Mouse (Mus musculus): ENCODE measurements around the gene Cebpe.
A peak's percentile ranks its signal among the peaks of the same experiment; 100 is the strongest.

Cebpe gene

DNA sequence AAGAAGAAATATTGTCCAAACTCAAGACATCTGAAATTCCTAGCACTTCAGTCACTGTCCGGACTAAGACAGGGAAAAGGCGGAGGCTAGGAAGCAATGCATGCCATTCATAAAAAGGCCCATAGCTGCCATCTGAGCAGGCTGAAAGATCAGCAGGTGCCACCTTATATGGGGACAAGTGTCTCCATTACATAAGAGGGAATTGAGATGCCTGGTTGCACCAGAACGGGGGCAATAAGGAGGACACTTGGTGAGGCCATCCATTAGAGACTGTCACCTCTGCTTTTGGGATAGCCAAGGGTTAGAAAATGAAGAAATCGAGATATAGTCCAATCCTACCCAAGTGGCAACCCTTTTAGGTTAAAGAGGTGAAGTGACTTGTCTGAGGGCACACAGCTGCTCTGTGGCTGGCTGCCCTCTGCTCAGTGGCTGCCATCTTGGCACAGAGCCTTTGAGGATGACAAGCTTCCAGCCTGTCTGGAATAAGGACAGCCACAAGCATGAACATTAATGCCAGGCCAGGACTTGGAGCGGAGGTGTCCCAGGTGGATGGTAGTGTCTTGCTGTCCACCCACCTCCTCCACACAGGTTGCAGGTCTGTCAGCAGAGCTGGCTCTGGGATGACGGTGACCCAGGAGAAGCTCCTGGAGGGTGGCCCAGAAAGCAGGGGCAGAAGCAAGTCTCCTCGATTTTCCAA is 8.8 kb upstream of the Cebpe start:
- no peak for DNase-seq

GRCm38 (mm10) chr14:54720041-54720440 is 8.1 kb upstream of the Cebpe start:
- DNase-seq = no peak

DNA sequence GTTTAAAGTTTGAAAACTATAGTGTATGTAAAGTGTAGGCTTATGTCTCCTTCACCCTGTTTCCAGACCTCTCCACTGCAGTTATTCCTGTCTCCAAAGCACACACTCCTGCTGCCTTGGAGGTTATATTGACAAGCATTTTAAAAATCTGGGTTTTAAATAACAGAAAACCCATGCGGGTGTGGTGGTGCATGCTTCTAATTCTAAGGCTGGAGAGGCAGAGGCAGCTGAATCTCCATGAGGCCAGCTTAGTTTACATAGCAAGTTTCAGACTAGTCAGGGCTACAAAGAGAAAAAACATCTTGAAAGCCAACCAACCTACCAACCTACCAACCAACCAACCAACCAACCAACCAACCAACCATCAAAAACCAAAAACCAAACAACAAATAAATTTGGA is 3.4 kb upstream of the Cebpe start:
- no peak for DNase-seq

DNA sequence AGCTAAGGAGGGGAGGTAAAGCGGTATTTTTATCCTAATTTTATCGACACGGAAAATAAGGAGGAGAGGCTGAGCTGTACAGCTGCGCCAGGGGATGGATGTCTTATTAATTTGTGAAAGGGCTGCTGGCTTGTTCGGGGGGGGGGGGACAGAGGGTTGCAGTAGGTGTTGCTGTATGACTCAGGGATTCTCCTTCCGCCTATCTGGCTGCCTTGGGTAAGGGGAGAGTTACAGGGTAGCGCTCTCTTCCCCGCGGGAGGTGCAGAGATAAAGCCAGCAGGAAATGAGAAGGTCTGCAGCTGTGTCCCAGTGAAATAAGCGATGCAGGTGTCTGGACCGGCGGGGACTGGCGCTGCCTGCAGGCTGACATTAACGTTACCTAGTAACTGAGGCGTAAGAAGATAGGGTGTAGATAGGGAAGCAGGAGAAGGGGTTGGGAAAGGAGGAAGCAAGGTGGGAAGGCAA is 2.7 kb upstream of the Cebpe start:
- DNase-seq = peak; percentile 25

- DNase-seq = peak; percentile 50
Measured at GRCm38 (mm10) chr14:54714121-54714520, 2.1 kb upstream of the Cebpe start.

GRCm38 (mm10) chr14:54712861-54713260 is 887 bp upstream of the Cebpe start:
- DNase-seq = no peak

- DNase-seq = no peak
Measured at GRCm38 (mm10) chr14:54709054-54709453, 2.9 kb downstream of the Cebpe start.

DNA sequence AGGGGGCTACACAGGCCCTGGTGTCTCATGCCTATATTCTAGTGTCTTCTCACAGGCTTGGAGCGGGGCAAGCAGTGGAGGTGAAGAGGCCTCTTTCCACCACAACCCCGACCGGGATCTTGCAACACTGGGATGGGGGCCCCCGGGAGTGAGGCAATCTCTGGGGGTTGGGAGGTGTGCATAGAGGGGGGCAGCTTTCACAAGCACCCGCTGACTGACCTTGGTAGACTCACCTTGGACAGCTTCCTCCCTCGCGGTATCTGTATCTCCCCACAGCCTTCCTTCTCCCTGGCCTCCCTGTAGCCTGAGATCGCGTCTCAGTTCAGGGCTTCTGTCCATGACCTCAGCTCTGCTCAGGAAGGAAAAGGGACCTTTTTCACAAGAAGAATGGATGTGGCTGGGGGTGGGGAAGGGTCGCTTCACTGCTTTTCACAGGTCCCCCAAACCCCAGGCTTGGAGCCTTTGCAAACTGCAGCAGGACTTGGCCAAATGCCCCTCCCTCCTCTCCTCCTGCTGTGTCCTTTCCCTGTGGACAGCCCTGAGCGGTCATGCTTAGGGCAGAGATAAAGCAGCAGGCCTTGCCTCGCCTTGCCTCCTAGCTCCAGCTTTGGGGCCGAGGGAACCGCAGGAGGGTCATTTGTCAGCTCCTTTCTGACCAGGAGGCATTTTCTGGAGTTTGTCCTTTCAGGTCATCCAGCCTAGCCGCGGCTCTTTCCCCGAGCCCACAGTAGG is 5.2 kb downstream of the Cebpe start:
- no peak for DNase-seq

- no peak for DNase-seq
Measured at GRCm38 (mm10) chr14:54705844-54706243, 6.1 kb downstream of the Cebpe start.

GRCm38 (mm10) chr14:54703207-54703606 is 8.8 kb downstream of the Cebpe start:
- no peak for DNase-seq

DNA sequence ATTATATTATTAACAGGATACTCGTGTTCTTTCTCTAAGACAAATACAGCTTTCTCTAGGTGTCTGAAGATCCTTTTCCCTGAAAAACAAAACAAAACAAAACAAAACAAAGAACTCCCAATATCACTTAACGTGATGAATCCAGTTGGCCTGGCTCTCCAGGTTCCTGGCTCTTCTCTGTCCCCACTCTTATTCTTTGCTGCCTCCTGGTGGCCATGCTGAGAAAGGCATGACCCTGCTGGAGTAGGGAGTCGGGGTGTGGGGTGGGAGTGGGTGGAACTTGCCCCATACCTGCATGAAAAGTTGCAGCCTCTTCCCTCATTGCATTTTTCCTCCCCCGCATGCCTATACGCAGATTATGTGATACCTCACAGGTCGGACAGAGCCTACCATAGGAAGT is 10.7 kb downstream of the Cebpe start:
- DNase-seq = peak; percentile 75

GRCm38 (mm10) chr14:54699586-54699985 is 12.4 kb downstream of the Cebpe start:
- DNase-seq = no peak

DNA sequence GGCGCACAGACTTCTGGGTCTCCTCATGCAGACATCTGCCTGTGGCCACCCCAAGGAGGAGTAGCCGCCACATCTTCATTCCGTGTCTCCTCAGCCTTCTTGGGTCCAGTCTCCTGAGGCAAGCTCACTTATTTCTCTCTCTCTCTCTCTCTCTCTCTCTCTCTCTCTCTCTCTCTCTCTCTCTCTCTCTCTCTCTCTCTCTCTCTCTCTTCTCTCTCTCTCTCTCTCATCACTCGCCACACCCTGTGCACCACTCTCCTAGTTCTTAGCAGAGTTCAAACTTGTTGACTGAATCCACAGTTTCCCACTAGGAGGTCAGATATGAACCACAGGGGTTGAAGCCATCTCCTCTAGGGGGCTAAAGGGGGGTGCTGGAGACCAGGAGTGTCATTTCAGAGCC is 13.2 kb downstream of the Cebpe start, which contains the start of gene Gm29776:
TSS of gene Gm29776 (minus strand) at position 101 of the 400 bp plus-strand sequence.
- DNase-seq = no peak

- no peak for DNase-seq
Measured at GRCm38 (mm10) chr14:54696752-54697151, 15.2 kb downstream of the Cebpe start.

- no peak for DNase-seq
Measured at GRCm38 (mm10) chr14:54695042-54695441, 16.9 kb downstream of the Cebpe start.

DNA sequence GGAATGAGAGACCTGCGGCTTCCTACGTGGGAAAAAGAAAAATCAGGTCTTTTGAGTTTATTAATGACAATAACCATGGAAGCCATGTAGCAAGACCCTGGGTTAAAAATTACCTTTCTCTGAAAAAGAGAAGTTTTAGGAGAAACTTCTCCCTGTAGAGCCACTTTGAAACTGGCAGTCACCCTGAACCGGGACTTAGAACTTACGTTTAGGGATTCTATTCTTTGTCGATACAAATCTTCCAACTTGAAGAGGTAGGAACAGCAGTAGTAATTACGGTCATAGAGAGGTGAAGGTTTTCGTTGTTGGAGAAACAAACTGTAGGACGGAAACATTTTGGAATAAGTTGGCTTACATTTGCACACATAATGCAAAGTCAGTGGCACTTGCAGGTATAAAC is 24.7 kb downstream of the Cebpe start:
- no peak for DNase-seq

DNA sequence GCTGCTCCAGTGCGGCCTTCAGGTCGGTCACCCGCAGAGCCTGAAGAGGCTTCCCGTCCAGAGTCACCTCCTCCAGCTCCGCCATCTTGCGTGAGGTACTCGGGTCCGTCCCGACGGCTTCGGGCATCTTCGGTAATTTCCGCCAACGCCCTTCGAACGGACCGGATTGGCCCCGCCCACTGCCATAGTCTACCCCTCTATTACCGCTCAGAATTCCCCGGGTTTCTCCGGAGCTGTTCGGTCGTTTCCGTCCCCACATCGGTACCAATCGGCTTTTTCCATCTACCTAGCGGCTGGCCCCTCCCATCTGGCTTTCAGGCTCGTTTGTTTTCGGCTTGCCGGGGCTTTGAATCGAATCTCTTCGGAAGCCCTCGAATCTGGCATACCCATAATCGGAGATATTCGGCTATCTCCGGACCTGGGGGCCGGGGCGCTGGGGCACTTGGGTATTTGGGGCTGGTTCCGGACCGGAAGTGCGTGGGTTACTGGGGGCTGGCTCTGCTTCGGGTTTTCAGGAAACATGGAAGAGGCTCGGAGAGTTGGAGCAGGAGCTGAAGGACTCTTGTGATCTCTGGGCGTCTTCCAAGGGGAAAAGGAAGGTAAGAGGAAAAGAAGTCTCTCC is 25.3 kb downstream of the Cebpe start, which contains the start of gene Acin1:
TSS of gene Acin1 (minus strand) at position 410 of the 622 bp plus-strand sequence.
- peak; percentile 100 for DNase-seq

- DNase-seq = no peak
Measured at GRCm38 (mm10) chr14:54686063-54686521, 25.9 kb downstream of the Cebpe start, which contains the start of gene 1700123O20Rik. TSS of gene 1700123O20Rik (plus strand) at chr14:54686216.

- no peak for DNase-seq
Measured at GRCm38 (mm10) chr14:54685471-54685870, 26.5 kb downstream of the Cebpe start.

DNA sequence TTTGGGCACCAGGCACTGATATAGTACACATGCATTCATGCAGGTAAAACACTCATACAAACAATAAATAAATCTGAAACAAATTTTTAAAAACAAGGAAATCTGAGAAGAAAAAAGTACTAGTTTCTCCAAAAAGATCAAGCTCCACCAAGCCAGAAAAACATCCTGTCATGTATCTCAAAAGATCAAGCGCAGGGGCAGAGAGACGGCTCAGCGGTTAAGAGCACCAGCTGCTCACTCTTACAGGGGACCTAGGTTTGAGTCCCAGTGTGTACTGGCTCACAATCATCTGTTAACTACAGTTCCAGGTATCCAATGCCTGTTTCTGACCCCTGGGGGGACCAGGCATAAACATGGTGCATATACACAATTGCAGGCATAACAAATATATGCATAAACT is 29.6 kb downstream of the Cebpe start:
- no peak for DNase-seq

GRCm38 (mm10) chr14:54678657-54679304 is 33.2 kb downstream of the Cebpe start:
- DNase-seq = no peak

GRCm38 (mm10) chr14:54676290-54676689 is 35.7 kb downstream of the Cebpe start:
- DNase-seq = no peak

GRCm38 (mm10) chr14:54674317-54674716 is 37.7 kb downstream of the Cebpe start:
- DNase-seq = no peak
